Mouse (Mus musculus): ENCODE measurements at regions not wholly inside any gene's neighbourhood (a gene's known extent, or its start where the extent isn't known, plus 50 kb on each side); places are given as distances from the start of the nearest gene placed in this dataset.
A peak's percentile ranks its signal among the peaks of the same experiment; 100 is the strongest.

GRCm38 (mm10) chr16:71737941-71738340, 570.2 kb upstream of the Robo1 start:
- Histone ChIP-seq H3K27me3 (ENCODE audit: insufficient read depth, low read length) (no peaks in the 10 kb centered on the region), H3K4me1 (ENCODE audit: insufficient read depth, low read length) (no peaks in the 10 kb centered on the region), H3K27ac (ENCODE audit: low read length) (no peak overlapping the region), H3K36me3 (ENCODE audit: insufficient read depth, low read length) (no peaks in the 10 kb centered on the region), H3K4me3 (ENCODE audit: low read length) (no peak overlapping the region), H3K4me2 (replicated peaks; ENCODE audit: low read depth, low read length) (no peak overlapping the region), H3K9me3 (ENCODE audit: low read length) (no peaks in the 10 kb centered on the region), H3K9ac (replicated peaks; ENCODE audit: low read length) (no peak overlapping the region)
- ATAC-seq (ENCODE audit: low FRiP score, low TSS enrichment) = no peak
- WGBS = 94% methylated on average over 2 of the region's 2 CpGs

GRCm38 (mm10) chr16:71739104-71739503, 569.0 kb upstream of the Robo1 start:
- Histone ChIP-seq H3K27me3 (ENCODE audit: insufficient read depth, low read length) (no peaks in the 10 kb centered on the region), H3K27ac (ENCODE audit: low read length) (no peak overlapping the region), H3K9ac (replicated peaks; ENCODE audit: low read length) (no peak overlapping the region), H3K4me3 (ENCODE audit: low read length) (no peak overlapping the region), H3K4me1 (ENCODE audit: insufficient read depth, low read length) (no peaks in the 10 kb centered on the region), H3K4me2 (replicated peaks; ENCODE audit: low read depth, low read length) (no peak overlapping the region), H3K9me3 (ENCODE audit: low read length) (no peaks in the 10 kb centered on the region), H3K36me3 (ENCODE audit: insufficient read depth, low read length) (no peaks in the 10 kb centered on the region)
- ATAC-seq (ENCODE audit: low FRiP score, low TSS enrichment) = no peak
- 83% methylated on average over 5 of the region's 5 CpGs for WGBS

- H3K4me2 ChIP-seq (replicated peaks; ENCODE audit: low read depth, low read length) = no peak overlapping the region
- no peak overlapping the region for H3K9ac ChIP-seq (replicated peaks; ENCODE audit: low read length)
- no peak overlapping the region for H3K27ac ChIP-seq (ENCODE audit: low read length)
- no peaks in the 10 kb centered on the region for H3K9me3 ChIP-seq (ENCODE audit: low read length)
- H3K27me3 ChIP-seq (ENCODE audit: insufficient read depth, low read length) = no peaks in the 10 kb centered on the region
- no peaks in the 10 kb centered on the region for H3K4me1 ChIP-seq (ENCODE audit: insufficient read depth, low read length)
- H3K4me3 ChIP-seq (ENCODE audit: low read length) = no peak overlapping the region
- no peaks in the 10 kb centered on the region for H3K36me3 ChIP-seq (ENCODE audit: insufficient read depth, low read length)
- ATAC-seq (ENCODE audit: low FRiP score, low TSS enrichment) = no peak
Observed at GRCm38 (mm10) chr16:71780945-71781344, 527.2 kb upstream of the Robo1 start.

GRCm38 (mm10) chr16:71812840-71813239, 495.3 kb upstream of the Robo1 start:
- Histone ChIP-seq H3K36me3 (ENCODE audit: insufficient read depth, low read length) (no peaks in the 10 kb centered on the region), H3K9me3 (ENCODE audit: low read length) (no peaks in the 10 kb centered on the region), H3K9ac (replicated peaks; ENCODE audit: low read length) (no peak overlapping the region), H3K27ac (ENCODE audit: low read length) (no peak overlapping the region), H3K4me3 (ENCODE audit: low read length) (no peak overlapping the region), H3K4me2 (replicated peaks; ENCODE audit: low read depth, low read length) (no peak overlapping the region), H3K27me3 (ENCODE audit: insufficient read depth, low read length) (no peaks in the 10 kb centered on the region), H3K4me1 (ENCODE audit: insufficient read depth, low read length) (no peaks in the 10 kb centered on the region)
- 49% methylated on average over 5 of the region's 5 CpGs for WGBS
- ATAC-seq (ENCODE audit: low FRiP score, low TSS enrichment) = no peak

- Histone ChIP-seq H3K27me3 (ENCODE audit: insufficient read depth, low read length) (no peaks in the 10 kb centered on the region), H3K4me2 (replicated peaks; ENCODE audit: low read depth, low read length) (no peak overlapping the region), H3K4me1 (ENCODE audit: insufficient read depth, low read length) (no peaks in the 10 kb centered on the region), H3K9ac (replicated peaks; ENCODE audit: low read length) (no peak overlapping the region), H3K36me3 (ENCODE audit: insufficient read depth, low read length) (no peaks in the 10 kb centered on the region), H3K27ac (ENCODE audit: low read length) (no peak overlapping the region), H3K4me3 (ENCODE audit: low read length) (no peak overlapping the region), H3K9me3 (ENCODE audit: low read length) (no peaks in the 10 kb centered on the region)
- WGBS = 84% methylated on average over 2 of the region's 2 CpGs
- no peak for ATAC-seq (ENCODE audit: low FRiP score, low TSS enrichment)
Observed at GRCm38 (mm10) chr16:71835325-71835724, 472.8 kb upstream of the Robo1 start.

GRCm38 (mm10) chr16:71850097-71850496, 458.0 kb upstream of the Robo1 start:
- Histone ChIP-seq H3K4me1 (ENCODE audit: insufficient read depth, low read length) (no peaks in the 10 kb centered on the region), H3K27me3 (ENCODE audit: insufficient read depth, low read length) (no peaks in the 10 kb centered on the region), H3K9me3 (ENCODE audit: low read length) (no peaks in the 10 kb centered on the region), H3K4me2 (replicated peaks; ENCODE audit: low read depth, low read length) (no peak overlapping the region), H3K27ac (ENCODE audit: low read length) (no peak overlapping the region), H3K36me3 (ENCODE audit: insufficient read depth, low read length) (no peaks in the 10 kb centered on the region), H3K4me3 (ENCODE audit: low read length) (no peak overlapping the region), H3K9ac (replicated peaks; ENCODE audit: low read length) (no peak overlapping the region)
- WGBS = 94% methylated on average over 3 of the region's 3 CpGs
- ATAC-seq (ENCODE audit: low FRiP score, low TSS enrichment) = no peak

- no peaks in the 10 kb centered on the region for H3K27me3 ChIP-seq (ENCODE audit: insufficient read depth, low read length)
- H3K4me2 ChIP-seq (replicated peaks; ENCODE audit: low read depth, low read length) = no peak overlapping the region
- no peaks in the 10 kb centered on the region for H3K36me3 ChIP-seq (ENCODE audit: insufficient read depth, low read length)
- peak; percentile 85; the same call in 1 of the 2 replicates for ATAC-seq (ENCODE audit: low FRiP score, low TSS enrichment)
- no peak overlapping the region for H3K9ac ChIP-seq (replicated peaks; ENCODE audit: low read length)
- H3K9me3 ChIP-seq (ENCODE audit: low read length) = no peaks in the 10 kb centered on the region
- H3K4me3 ChIP-seq (ENCODE audit: low read length) = no peak overlapping the region
- 34% methylated on average over 3 of the region's 3 CpGs for WGBS
- no peaks in the 10 kb centered on the region for H3K4me1 ChIP-seq (ENCODE audit: insufficient read depth, low read length)
- H3K27ac ChIP-seq (ENCODE audit: low read length) = no peak overlapping the region
Observed at GRCm38 (mm10) chr16:71851590-71852190, 456.4 kb upstream of the Robo1 start.

- ATAC-seq (ENCODE audit: low FRiP score, low TSS enrichment) = no peak
- Histone ChIP-seq H3K9ac (replicated peaks; ENCODE audit: low read length) (no peak overlapping the region), H3K9me3 (ENCODE audit: low read length) (no peaks in the 10 kb centered on the region), H3K4me2 (replicated peaks; ENCODE audit: low read depth, low read length) (no peak overlapping the region), H3K4me3 (ENCODE audit: low read length) (no peak overlapping the region), H3K4me1 (ENCODE audit: insufficient read depth, low read length) (no peaks in the 10 kb centered on the region), H3K27me3 (ENCODE audit: insufficient read depth, low read length) (no peaks in the 10 kb centered on the region), H3K36me3 (ENCODE audit: insufficient read depth, low read length) (no peaks in the 10 kb centered on the region), H3K27ac (ENCODE audit: low read length) (no peak overlapping the region)
Observed at GRCm38 (mm10) chr16:71857877-71858276, 450.2 kb upstream of the Robo1 start.

GRCm38 (mm10) chr16:71860205-71860604, 447.9 kb upstream of the Robo1 start:
- no peaks in the 10 kb centered on the region for H3K36me3 ChIP-seq (ENCODE audit: insufficient read depth, low read length)
- no peak for ATAC-seq (ENCODE audit: low FRiP score, low TSS enrichment)

GRCm38 (mm10) chr16:71885701-71886100, 422.4 kb upstream of the Robo1 start:
- Histone ChIP-seq H3K9me3 (ENCODE audit: low read length) (no peaks in the 10 kb centered on the region), H3K36me3 (ENCODE audit: insufficient read depth, low read length) (no peaks in the 10 kb centered on the region), H3K4me3 (ENCODE audit: low read length) (no peak overlapping the region), H3K4me2 (replicated peaks; ENCODE audit: low read depth, low read length) (no peak overlapping the region), H3K27ac (ENCODE audit: low read length) (no peak overlapping the region), H3K9ac (replicated peaks; ENCODE audit: low read length) (no peak overlapping the region), H3K27me3 (ENCODE audit: insufficient read depth, low read length) (no peaks in the 10 kb centered on the region), H3K4me1 (ENCODE audit: insufficient read depth, low read length) (no peaks in the 10 kb centered on the region)
- ATAC-seq (ENCODE audit: low FRiP score, low TSS enrichment) = no peak
- 75% methylated on average over 4 of the region's 4 CpGs for WGBS

More at GRCm38 (mm10) chr16:71860205-71860604, 447.9 kb upstream of the Robo1 start:
- 81% methylated on average over 2 of the region's 2 CpGs for WGBS
- Histone ChIP-seq H3K4me1 (ENCODE audit: insufficient read depth, low read length) (no peaks in the 10 kb centered on the region), H3K27me3 (ENCODE audit: insufficient read depth, low read length) (no peaks in the 10 kb centered on the region), H3K9ac (replicated peaks; ENCODE audit: low read length) (no peak overlapping the region), H3K27ac (ENCODE audit: low read length) (no peak overlapping the region), H3K9me3 (ENCODE audit: low read length) (no peaks in the 10 kb centered on the region), H3K4me3 (ENCODE audit: low read length) (no peak overlapping the region), H3K4me2 (replicated peaks; ENCODE audit: low read depth, low read length) (no peak overlapping the region)

Measured in kidney, embryonic 16.5 days (tissue).